Mouse (Mus musculus): ENCODE results near the gene Qrfp.

GRCm38 (mm10) chr2:31758966-31759365 lies 51.4 kb downstream of the Qrfp start:
- TF ChIP-seq CTCF (IDR thresholded peaks at IDR 0.05; ENCODE audit: extremely low read depth, insufficient read depth, insufficient read length, insufficient replicate concordance) (no peak), POLR2A (IDR thresholded peaks at IDR 0.05; ENCODE audit: low read depth, low read length) (no peak)

All from spleen, adult 2 months (tissue).